Mouse (Mus musculus): ENCODE data around the gene Gm21788. TPM values are rescaled to one million over a fixed set of nuclear protein-coding genes. Genes with fewer than 3 reads are reported as not detected.
"Not testable (repeated sequence)": the region's sequence is repeated elsewhere in the genome, so short reads cannot be mapped to it uniquely, and the experiment has no call there.

Gene Gm21788
- total RNA-seq (2021): not detected

DNA sequence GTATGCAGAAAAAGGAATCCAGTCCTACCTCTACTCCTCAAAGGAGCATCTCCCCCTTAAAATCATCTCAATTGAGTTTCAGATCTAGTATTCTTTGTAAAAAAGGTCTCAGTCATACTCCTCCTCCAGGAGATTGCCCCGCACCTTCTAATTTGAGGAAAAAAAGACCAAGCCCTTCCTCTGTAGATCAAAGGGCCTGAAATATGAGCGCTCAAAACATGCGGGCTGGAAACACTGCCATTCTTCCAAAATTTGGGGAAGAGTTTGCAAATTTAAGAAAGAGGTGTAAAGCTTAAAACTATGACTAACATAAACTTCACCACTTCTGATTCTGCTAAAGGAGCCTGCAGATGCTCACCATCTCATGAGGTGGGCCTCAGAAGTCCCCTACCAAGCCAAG lies at the start of gene Gm21788:
Gene Gm21788 (plus strand): TSS at position 301 of the 400 bp plus-strand sequence.
- not testable (repeated sequence) for DNase-seq

Other genes starting within 250 kb of the Gm21788 start
- not detected for gene Gm21244, start 235.7 kb upstream of the Gm21788 start, total RNA-seq (2021)
- not detected for gene Gm28998, start 151.2 kb upstream of the Gm21788 start, total RNA-seq (2021)
- gene Gm20826, start 233.5 kb downstream of the Gm21788 start, total RNA-seq (2021): not detected